Mouse (Mus musculus) lung, embryonic 15.5 days (tissue): ENCODE results near the gene Senp2. TPM values are rescaled to one million over a fixed set of nuclear protein-coding genes. Genes with fewer than 3 reads are reported as not detected.

Experiments
- ATAC-seq: fragments of 200-750 bp; cut with Nextera tagmentation; 2 replicates; pipeline ENCODE4 v1.8.0; 2017; ENCODE audit warnings: moderate number of reproducible peaks, borderline replicate concordance; ENCODE audit not compliant: low FRiP score, low TSS enrichment; ENCODE audit errors: extremely low read depth
- H3K27ac ChIP-seq: fragments of 300-500 bp; sonication (generic); 2 replicates; pipeline ENCODE4 v1.5.1; 2015; ENCODE audit warnings: moderate library complexity, mild to moderate bottlenecking, inconsistent platforms
- H3K27me3 ChIP-seq: fragments of 300-500 bp; sonication (generic); 2 replicates; pipeline ENCODE4 v1.6.1; 2015; ENCODE audit warnings: inconsistent platforms
- H3K36me3 ChIP-seq: fragments of 300-500 bp; sonication (generic); 2 replicates; pipeline ENCODE4 v1.6.1; 2015; ENCODE audit warnings: inconsistent platforms
- H3K4me1 ChIP-seq: fragments of 300-500 bp; sonication (generic); 2 replicates; pipeline ENCODE4 v1.6.1; 2015; ENCODE audit warnings: inconsistent platforms
- H3K4me2 ChIP-seq: fragments of 300-500 bp; sonication (generic); 2 replicates; pipeline ENCODE4 v1.6.1; 2015; ENCODE audit warnings: inconsistent platforms, mild to moderate bottlenecking, moderate library complexity
- H3K4me3 ChIP-seq: fragments of 300-500 bp; sonication (generic); 2 replicates; pipeline ENCODE4 v1.5.1; 2015; ENCODE audit warnings: mild to moderate bottlenecking, inconsistent platforms
- H3K9ac ChIP-seq: fragments of 300-500 bp; sonication (generic); 2 replicates; pipeline ENCODE4 v1.6.1; 2015; ENCODE audit warnings: inconsistent platforms
- H3K9me3 ChIP-seq: fragments of 300-500 bp; sonication (generic); 2 replicates; pipeline ENCODE4 v1.6.1; 2016; ENCODE audit warnings: inconsistent platforms
- WGBS: fragments of 180-500 bp; shearing (Covaris S2); methylation state at CpG from one replicate; pipeline ENCODE4 v1.1.7; 2015; 5-methylcytosine and 5-hydroxymethylcytosine counted together
- polyA plus RNA-seq: library from polyadenylated mRNA; unstranded; fragments of >200 nt; fragmentation: Nextera tagmentation; extraction: Ambion mirVana; gene quantifications from 2 replicates; pipeline ENCODE4 v1.2.1, GENCODE M21; 2015

The Senp2 gene
- polyA plus RNA-seq, 1 experiment from 2014 or later: 43.8 TPM

GRCm38 (mm10) chr16:22038554-22038953 lies 29.3 kb downstream of the Senp2 start:
- ATAC-seq: no peak
- peaks cover 36% of the 10 kb centered on the region for H3K36me3 ChIP-seq
- 90% methylated on average over 10 of the region's 10 CpGs for WGBS

GRCm38 (mm10) chr16:22039978-22040377 lies 30.7 kb downstream of the Senp2 start:
- H3K4me2 ChIP-seq: no peak overlapping the region
- no peaks in the 10 kb centered on the region for H3K27me3 ChIP-seq
- H3K9me3 ChIP-seq: no peaks in the 10 kb centered on the region
- no peaks in the 10 kb centered on the region for H3K4me1 ChIP-seq
- no peak for ATAC-seq
- no peak overlapping the region for H3K4me3 ChIP-seq
- peaks cover 50% of the 10 kb centered on the region for H3K36me3 ChIP-seq
- WGBS: 97% methylated on average over 1 of the region's 1 CpGs
- no peak overlapping the region for H3K9ac ChIP-seq
- H3K27ac ChIP-seq: no peak overlapping the region

More at GRCm38 (mm10) chr16:22038554-22038953, 29.3 kb downstream of the Senp2 start:
- H3K27me3 ChIP-seq: no peaks in the 10 kb centered on the region
- no peak overlapping the region for H3K9ac ChIP-seq
- H3K4me3 ChIP-seq: no peak overlapping the region
- no peaks in the 10 kb centered on the region for H3K9me3 ChIP-seq
- no peaks in the 10 kb centered on the region for H3K4me1 ChIP-seq
- no peak overlapping the region for H3K27ac ChIP-seq
- H3K4me2 ChIP-seq: no peak overlapping the region

- Histone ChIP-seq H3K4me1 (no peaks in the 10 kb centered on the region), H3K36me3 (peaks cover 56% of the 10 kb centered on the region), H3K9me3 (no peaks in the 10 kb centered on the region), H3K4me3 (no peak overlapping the region), H3K27me3 (no peaks in the 10 kb centered on the region), H3K4me2 (no peak overlapping the region), H3K27ac (no peak overlapping the region), H3K9ac (no peak overlapping the region)
- ATAC-seq: no peak
- WGBS: 78% methylated on average over 4 of the region's 4 CpGs
Observed at GRCm38 (mm10) chr16:22043830-22044229, 34.5 kb downstream of the Senp2 start.

GRCm38 (mm10) chr16:22045930-22046329 lies 36.6 kb downstream of the Senp2 start:
- Histone ChIP-seq H3K4me2 (no peak overlapping the region), H3K27ac (no peak overlapping the region), H3K9ac (no peak overlapping the region), H3K4me1 (no peaks in the 10 kb centered on the region), H3K27me3 (no peaks in the 10 kb centered on the region), H3K36me3 (peaks cover 43% of the 10 kb centered on the region), H3K9me3 (no peaks in the 10 kb centered on the region), H3K4me3 (no peak overlapping the region)
- WGBS: 88% methylated on average over 3 of the region's 3 CpGs
- ATAC-seq: no peak

- H3K4me1 ChIP-seq: no peaks in the 10 kb centered on the region
- H3K27me3 ChIP-seq: no peaks in the 10 kb centered on the region
- 86% methylated on average over 10 of the region's 10 CpGs for WGBS
- no peaks in the 10 kb centered on the region for H3K9me3 ChIP-seq
- no peak overlapping the region for H3K4me3 ChIP-seq
- H3K4me2 ChIP-seq: no peak overlapping the region
- peaks cover 43% of the 10 kb centered on the region for H3K36me3 ChIP-seq
- ATAC-seq: no peak
- no peak overlapping the region for H3K27ac ChIP-seq
- no peak overlapping the region for H3K9ac ChIP-seq
Observed at GRCm38 (mm10) chr16:22046739-22047366, 37.6 kb downstream of the Senp2 start.

- ATAC-seq: no peak
Observed at GRCm38 (mm10) chr16:22053411-22053810, 44.1 kb downstream of the Senp2 start.

GRCm38 (mm10) chr16:22057498-22057897 lies 48.2 kb downstream of the Senp2 start:
- Histone ChIP-seq H3K9me3 (no peaks in the 10 kb centered on the region), H3K27me3 (no peaks in the 10 kb centered on the region), H3K4me2 (no peak overlapping the region), H3K9ac (no peak overlapping the region), H3K4me3 (no peak overlapping the region), H3K27ac (no peak overlapping the region), H3K4me1 (no peaks in the 10 kb centered on the region), H3K36me3 (peaks cover 29% of the 10 kb centered on the region; the same call in 1 of the 2 replicates)
- no peak for ATAC-seq
- 69% methylated on average over 6 of the region's 6 CpGs for WGBS

More at GRCm38 (mm10) chr16:22053411-22053810, 44.1 kb downstream of the Senp2 start:
- Histone ChIP-seq H3K9me3 (no peaks in the 10 kb centered on the region), H3K9ac (no peak overlapping the region), H3K36me3 (peaks cover 2% of the 10 kb centered on the region; the same call in 1 of the 2 replicates), H3K27me3 (no peaks in the 10 kb centered on the region), H3K27ac (no peak overlapping the region), H3K4me2 (no peak overlapping the region), H3K4me3 (no peak overlapping the region), H3K4me1 (no peaks in the 10 kb centered on the region)
- WGBS: 94% methylated on average over 21 of the region's 21 CpGs

GRCm38 (mm10) chr16:22058871-22059270 lies 49.6 kb downstream of the Senp2 start:
- Histone ChIP-seq H3K4me2 (no peak overlapping the region), H3K9ac (no peak overlapping the region), H3K4me3 (no peak overlapping the region), H3K27me3 (no peaks in the 10 kb centered on the region), H3K4me1 (no peaks in the 10 kb centered on the region), H3K9me3 (no peaks in the 10 kb centered on the region), H3K27ac (no peak overlapping the region), H3K36me3 (peaks cover 33% of the 10 kb centered on the region; the same call in 1 of the 2 replicates)
- no peak for ATAC-seq
- WGBS: 94% methylated on average over 7 of the region's 7 CpGs

- no peak overlapping the region for H3K4me2 ChIP-seq
- no peak overlapping the region for H3K27ac ChIP-seq
- no peaks in the 10 kb centered on the region for H3K27me3 ChIP-seq
- H3K4me3 ChIP-seq: no peak overlapping the region
- no peak for ATAC-seq
- H3K36me3 ChIP-seq: peaks cover 42% of the 10 kb centered on the region; the same call in 1 of the 2 replicates
- H3K9me3 ChIP-seq: no peaks in the 10 kb centered on the region
- no peaks in the 10 kb centered on the region for H3K4me1 ChIP-seq
- no peak overlapping the region for H3K9ac ChIP-seq
- 94% methylated on average over 10 of the region's 10 CpGs for WGBS
Observed at GRCm38 (mm10) chr16:22060416-22060815, 51.1 kb downstream of the Senp2 start.

- Histone ChIP-seq H3K4me3 (no peak overlapping the region), H3K27me3 (no peaks in the 10 kb centered on the region), H3K36me3 (peaks cover 51% of the 10 kb centered on the region), H3K4me2 (no peak overlapping the region), H3K9ac (no peak overlapping the region), H3K27ac (no peak overlapping the region), H3K9me3 (no peaks in the 10 kb centered on the region), H3K4me1 (no peaks in the 10 kb centered on the region)
- WGBS: 70% methylated on average over 14 of the region's 14 CpGs
- peak; percentile 42; the same call in 1 of the 2 replicates for ATAC-seq
Observed at GRCm38 (mm10) chr16:22061555-22062160, 52.4 kb downstream of the Senp2 start.

- Histone ChIP-seq H3K9ac (no peak overlapping the region), H3K27ac (no peak overlapping the region; the same call in 1 of the 2 replicates), H3K36me3 (peaks cover 51% of the 10 kb centered on the region), H3K4me1 (no peaks in the 10 kb centered on the region), H3K27me3 (no peaks in the 10 kb centered on the region), H3K9me3 (no peaks in the 10 kb centered on the region), H3K4me2 (no peak overlapping the region), H3K4me3 (no peak overlapping the region)
- no peak for ATAC-seq
- WGBS: 60% methylated on average over 4 of the region's 4 CpGs
Observed at GRCm38 (mm10) chr16:22062284-22062683, 53.0 kb downstream of the Senp2 start.

- Histone ChIP-seq H3K27ac (no peak overlapping the region), H3K4me2 (no peak overlapping the region), H3K27me3 (no peaks in the 10 kb centered on the region), H3K9ac (no peak overlapping the region), H3K9me3 (no peaks in the 10 kb centered on the region), H3K4me1 (no peaks in the 10 kb centered on the region), H3K4me3 (no peak overlapping the region), H3K36me3 (peaks cover 58% of the 10 kb centered on the region)
- no peak for ATAC-seq
Observed at GRCm38 (mm10) chr16:22065536-22065935, 56.3 kb downstream of the Senp2 start.
